Mouse (Mus musculus): ENCODE measurements around the gene Sirpb1b.
"Not testable (repeated sequence)": the region's sequence is repeated elsewhere in the genome, so short reads cannot be mapped to it uniquely, and the experiment has no call there.

Sirpb1b gene

GRCm38 (mm10) chr3:15574887-15575286 is at the start of gene Sirpb1b:
TSS of gene Sirpb1b (minus strand) at chr3:15575065.
- not testable (repeated sequence) for DNase-seq (ENCODE audit: low spot score)

- DNase-seq (ENCODE audit: low spot score), result not testable (repeated sequence)
Observed at GRCm38 (mm10) chr3:15590377-15591117, 15.7 kb upstream of the Sirpb1b start.

GRCm38 (mm10) chr3:15586665-15587064 is 11.8 kb upstream of the Sirpb1b start:
- not testable (repeated sequence) for DNase-seq (ENCODE audit: low spot score)

- no peak for DNase-seq (ENCODE audit: low spot score)
Observed at GRCm38 (mm10) chr3:15583452-15583851, 8.6 kb upstream of the Sirpb1b start.

GRCm38 (mm10) chr3:15582948-15583347 is 8.1 kb upstream of the Sirpb1b start:
- not testable (repeated sequence) for DNase-seq (ENCODE audit: low spot score)

- DNase-seq (ENCODE audit: low spot score), result not testable (repeated sequence)
Observed at GRCm38 (mm10) chr3:15576466-15576865, 1.6 kb upstream of the Sirpb1b start.

GRCm38 (mm10) chr3:15528589-15528988 is 46.3 kb downstream of the Sirpb1b start:
- DNase-seq (ENCODE audit: low spot score), result no peak

GRCm38 (mm10) chr3:15513608-15514007 is 61.3 kb downstream of the Sirpb1b start:
- not testable (repeated sequence) for DNase-seq (ENCODE audit: low spot score)

- not testable (repeated sequence) for DNase-seq (ENCODE audit: low spot score)
Observed at GRCm38 (mm10) chr3:15507792-15508321, 67.0 kb downstream of the Sirpb1b start.

GRCm38 (mm10) chr3:15474831-15475230 is 100.0 kb downstream of the Sirpb1b start:
- not testable (repeated sequence) for DNase-seq (ENCODE audit: low spot score)

- DNase-seq (ENCODE audit: low spot score), result not testable (repeated sequence)
Observed at GRCm38 (mm10) chr3:15470158-15470557, 104.7 kb downstream of the Sirpb1b start.

Data from T-cell, adult 2 months (primary cell).